Mouse (Mus musculus): ENCODE results near the gene Bmp2k. TPM values are rescaled to one million over a fixed set of nuclear protein-coding genes. Genes with fewer than 3 reads are reported as not detected.

Bmp2k gene
- polyA plus RNA-seq (2015; fragmentation: Nextera tagmentation; extraction: Ambion mirVana) = 9.2 and 9.9 TPM in 2 replicates

DNA sequence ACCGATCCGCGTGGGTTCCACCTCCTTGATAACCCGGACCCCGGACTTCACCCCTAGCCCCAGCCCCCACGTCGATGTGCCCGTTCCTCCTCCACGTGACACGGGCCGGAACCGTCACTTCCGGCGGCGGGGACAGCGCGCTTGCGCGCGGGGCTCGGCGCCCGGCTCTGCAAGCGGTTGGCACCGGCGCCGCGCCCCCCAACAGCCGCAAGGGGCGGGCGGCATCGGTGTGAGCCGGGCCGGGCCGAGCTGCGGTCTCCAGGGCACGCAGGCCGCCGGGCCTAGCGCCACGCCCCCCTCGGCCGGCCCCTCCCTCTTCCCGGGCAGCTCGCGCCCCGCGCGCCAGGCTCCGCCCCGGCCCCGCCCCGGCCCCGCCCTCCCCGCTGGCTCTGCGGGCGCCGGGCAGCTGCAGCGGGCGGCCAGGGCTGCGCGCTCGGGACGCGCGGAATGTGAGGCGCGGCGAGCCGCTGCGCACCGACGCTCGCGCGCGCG, at the start of gene Bmp2k:
Gene Bmp2k (plus strand): TSS at position 380 of the 492 bp plus-strand sequence.
- peak; percentile 97 for ATAC-seq (ENCODE audit: low read depth)
- peak within 1 kb of the TSS; percentile 68 for H3K4me2 ChIP-seq
- peak within 1 kb of the TSS; percentile 92 for H3K27ac ChIP-seq (replicated peaks)
- peak within 1 kb of the TSS; percentile 85 for H3K9ac ChIP-seq
- no peaks in the 10 kb centered on the region for H3K27me3 ChIP-seq
- peak within 1 kb of the TSS; percentile 74 for H3K4me3 ChIP-seq
- H3K4me1 ChIP-seq (replicated peaks) = peaks cover 37% of the 10 kb centered on the region
- 1% methylated on average over 58 of the region's 78 CpGs for WGBS
- no peaks in the 10 kb centered on the region for H3K9me3 ChIP-seq
- H3K36me3 ChIP-seq = no peaks in the 10 kb centered on the region

DNA sequence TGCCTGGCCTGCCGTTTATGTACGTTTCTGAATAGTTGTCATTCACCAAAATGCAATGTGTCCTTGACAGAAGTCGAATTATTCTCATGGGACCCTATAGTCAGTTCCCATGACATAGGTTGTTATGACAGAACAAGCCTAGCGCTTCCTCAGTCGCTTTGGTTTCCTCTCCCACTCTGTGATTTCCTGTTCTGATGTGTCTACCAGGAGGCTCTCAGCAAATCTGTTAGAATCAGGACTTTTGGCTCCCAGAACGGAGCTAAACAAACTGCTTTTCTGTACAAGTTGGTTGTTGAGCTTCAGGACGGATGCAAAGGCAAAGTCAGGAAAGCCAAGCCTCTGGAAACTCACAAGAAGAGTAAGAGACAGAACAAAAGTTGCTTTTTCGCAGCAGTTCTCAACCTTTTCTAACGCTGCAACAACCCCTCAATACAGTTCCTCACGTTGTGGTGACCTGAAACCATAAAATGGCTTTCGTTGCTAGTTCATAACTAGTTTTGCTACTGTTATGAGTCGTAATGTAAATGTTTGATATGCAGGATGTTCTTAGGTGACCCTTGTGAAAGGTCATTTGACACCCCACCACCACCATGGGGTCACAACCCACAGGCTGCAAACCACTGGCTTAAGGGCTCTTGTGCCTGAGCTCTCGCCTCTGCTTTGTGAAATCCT, 48.5 kb upstream of the Bmp2k start:
- Histone ChIP-seq H3K36me3 (no peaks in the 10 kb centered on the region), H3K9ac (no peak overlapping the region), H3K9me3 (no peaks in the 10 kb centered on the region), H3K4me3 (no peak overlapping the region), H3K27me3 (no peaks in the 10 kb centered on the region), H3K27ac (replicated peaks) (no peak overlapping the region), H3K4me2 (no peak overlapping the region), H3K4me1 (replicated peaks) (peaks cover 3% of the 10 kb centered on the region)
- ATAC-seq (ENCODE audit: low read depth) = no peak
- 81% methylated on average over 13 of the region's 13 CpGs for WGBS

DNA sequence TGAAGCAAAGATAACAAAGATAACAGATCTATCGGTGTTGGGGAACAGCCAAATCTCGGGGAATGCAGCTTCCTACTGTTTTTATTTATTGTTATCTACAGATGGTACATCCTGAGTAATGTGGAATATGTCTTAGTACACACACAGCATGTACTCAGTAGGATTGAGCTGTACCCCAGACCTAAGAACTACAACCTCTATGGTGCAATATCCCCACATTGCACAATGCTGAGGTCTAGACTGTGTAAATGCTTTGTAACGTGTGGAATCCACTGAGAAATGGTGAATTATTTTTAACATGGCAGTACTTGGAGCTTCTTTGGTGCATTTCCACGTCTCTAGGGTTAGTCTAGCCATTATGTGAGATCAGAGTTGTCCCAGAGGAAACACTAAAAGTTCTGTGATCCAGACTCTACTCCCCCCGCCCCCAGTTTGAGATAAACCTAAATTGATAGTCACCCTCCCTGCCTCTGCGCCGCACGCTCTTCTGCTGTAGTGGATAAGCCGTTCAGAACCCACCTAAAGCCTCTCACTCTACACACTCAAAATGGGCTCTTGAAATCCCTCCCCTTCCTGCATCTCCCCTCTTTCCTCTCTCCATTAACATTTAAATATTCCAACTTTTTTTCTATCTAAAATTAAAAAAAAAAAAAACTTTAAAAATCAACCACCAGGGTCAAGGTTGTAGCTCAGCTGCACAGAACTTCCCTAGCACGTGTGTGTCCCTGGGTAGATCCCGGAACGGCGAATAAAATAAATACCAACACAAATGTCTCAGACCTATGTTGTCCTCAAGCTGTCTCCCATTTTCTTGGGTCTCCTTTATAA, 47.4 kb upstream of the Bmp2k start:
- no peak overlapping the region for H3K4me2 ChIP-seq
- no peak overlapping the region for H3K9ac ChIP-seq
- H3K27me3 ChIP-seq = no peaks in the 10 kb centered on the region
- ATAC-seq (ENCODE audit: low read depth) = no peak
- peaks cover 6% of the 10 kb centered on the region for H3K4me1 ChIP-seq (replicated peaks)
- no peaks in the 10 kb centered on the region for H3K36me3 ChIP-seq
- H3K9me3 ChIP-seq = no peaks in the 10 kb centered on the region
- no peak overlapping the region for H3K27ac ChIP-seq (replicated peaks)
- H3K4me3 ChIP-seq = no peak overlapping the region
- 88% methylated on average over 13 of the region's 13 CpGs for WGBS

DNA sequence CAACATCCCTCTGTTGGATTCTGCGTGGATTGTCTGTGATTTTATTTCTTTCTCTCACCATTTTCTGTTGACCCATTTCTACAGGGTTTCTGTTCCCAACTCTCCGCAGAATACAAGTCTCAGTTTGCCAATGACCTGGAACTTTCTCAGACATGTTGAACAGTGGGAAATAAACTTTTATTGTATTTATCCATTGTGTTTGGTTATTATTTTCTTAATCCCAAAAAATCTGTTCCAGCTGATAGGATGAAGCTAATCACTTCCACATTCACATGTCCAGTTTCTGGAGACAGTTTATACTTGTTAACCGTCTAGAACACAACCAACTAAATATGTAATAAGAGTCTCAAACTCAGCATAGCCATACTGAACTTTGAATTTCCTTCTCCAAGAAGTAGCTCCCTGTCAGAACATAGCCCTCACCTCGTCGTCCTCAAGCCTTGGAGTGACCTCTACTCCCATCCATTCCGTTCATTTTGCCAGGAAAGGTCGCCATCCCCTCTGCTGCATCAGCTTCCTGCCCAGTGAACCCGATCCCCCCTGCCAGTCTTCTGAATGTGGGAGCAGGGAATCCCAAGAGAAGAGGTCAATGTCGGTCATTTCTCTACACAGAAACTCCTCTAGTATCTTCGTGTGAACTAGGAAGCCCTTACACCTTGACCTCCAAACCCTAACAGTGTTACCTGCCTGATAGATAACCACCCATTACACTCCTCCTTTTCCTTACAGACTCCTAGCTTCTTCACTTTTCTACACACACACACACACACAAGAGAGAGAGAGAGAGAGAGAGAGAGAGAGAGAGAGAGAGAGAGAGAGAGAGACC, 46.6 kb upstream of the Bmp2k start:
- WGBS = 82% methylated on average over 10 of the region's 10 CpGs
- no peak for ATAC-seq (ENCODE audit: low read depth)
- Histone ChIP-seq H3K4me2 (no peak overlapping the region), H3K27ac (replicated peaks) (no peak overlapping the region), H3K9ac (no peak overlapping the region), H3K4me1 (replicated peaks) (peaks cover 6% of the 10 kb centered on the region), H3K4me3 (no peak overlapping the region), H3K36me3 (no peaks in the 10 kb centered on the region), H3K9me3 (no peaks in the 10 kb centered on the region), H3K27me3 (no peaks in the 10 kb centered on the region)

GRCm38 (mm10) chr5:96951493-96952105, 45.9 kb upstream of the Bmp2k start:
- no peak overlapping the region for H3K27ac ChIP-seq (replicated peaks)
- ATAC-seq (ENCODE audit: low read depth) = no peak
- peaks cover 6% of the 10 kb centered on the region for H3K4me1 ChIP-seq (replicated peaks)
- H3K4me3 ChIP-seq = no peak overlapping the region
- H3K4me2 ChIP-seq = no peak overlapping the region
- 83% methylated on average over 8 of the region's 8 CpGs for WGBS
- H3K36me3 ChIP-seq = no peaks in the 10 kb centered on the region
- H3K9me3 ChIP-seq = no peaks in the 10 kb centered on the region
- H3K27me3 ChIP-seq = no peaks in the 10 kb centered on the region
- no peak overlapping the region for H3K9ac ChIP-seq

GRCm38 (mm10) chr5:96954040-96954439, 43.4 kb upstream of the Bmp2k start:
- H3K36me3 ChIP-seq = no peaks in the 10 kb centered on the region
- ATAC-seq (ENCODE audit: low read depth) = no peak
- H3K27me3 ChIP-seq = no peaks in the 10 kb centered on the region
- no peak overlapping the region for H3K9ac ChIP-seq
- H3K4me1 ChIP-seq (replicated peaks) = peaks cover 6% of the 10 kb centered on the region
- no peaks in the 10 kb centered on the region for H3K9me3 ChIP-seq
- 47% methylated on average over 11 of the region's 11 CpGs for WGBS
- no peak overlapping the region for H3K4me3 ChIP-seq
- no peak overlapping the region for H3K4me2 ChIP-seq
- H3K27ac ChIP-seq (replicated peaks) = no peak overlapping the region

DNA sequence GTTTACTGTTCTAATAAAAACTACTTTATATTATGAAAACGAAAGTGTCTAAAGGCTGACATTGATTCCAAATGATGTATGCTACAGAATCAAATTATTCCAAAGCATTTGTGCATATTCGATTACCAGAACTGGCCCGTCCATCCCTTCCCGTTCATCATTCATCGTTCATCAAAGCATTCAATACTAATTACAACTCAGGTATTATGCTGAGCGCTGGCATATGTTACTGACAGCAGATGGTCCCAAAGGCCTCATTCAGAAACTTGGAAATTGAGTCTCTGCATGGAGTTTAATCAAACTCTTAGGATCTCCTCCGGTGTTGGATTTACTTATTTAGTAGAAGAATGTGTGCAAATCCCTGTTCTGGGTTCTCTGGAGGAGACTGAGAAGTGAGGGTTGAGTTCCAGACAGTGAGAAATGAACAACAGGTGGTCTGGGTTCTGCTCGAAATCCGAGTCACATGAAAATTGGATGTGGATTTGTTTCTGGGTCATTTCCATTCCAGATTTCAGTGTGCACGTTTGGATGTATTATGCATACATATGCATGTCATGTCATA, 42.9 kb upstream of the Bmp2k start:
- Histone ChIP-seq H3K4me1 (replicated peaks) (peaks cover 6% of the 10 kb centered on the region), H3K9ac (no peak overlapping the region), H3K4me3 (no peak overlapping the region), H3K27ac (replicated peaks) (no peak overlapping the region), H3K4me2 (no peak overlapping the region), H3K27me3 (no peaks in the 10 kb centered on the region), H3K36me3 (no peaks in the 10 kb centered on the region), H3K9me3 (no peaks in the 10 kb centered on the region)
- WGBS = 79% methylated on average over 10 of the region's 10 CpGs
- no peak for ATAC-seq (ENCODE audit: low read depth)

DNA sequence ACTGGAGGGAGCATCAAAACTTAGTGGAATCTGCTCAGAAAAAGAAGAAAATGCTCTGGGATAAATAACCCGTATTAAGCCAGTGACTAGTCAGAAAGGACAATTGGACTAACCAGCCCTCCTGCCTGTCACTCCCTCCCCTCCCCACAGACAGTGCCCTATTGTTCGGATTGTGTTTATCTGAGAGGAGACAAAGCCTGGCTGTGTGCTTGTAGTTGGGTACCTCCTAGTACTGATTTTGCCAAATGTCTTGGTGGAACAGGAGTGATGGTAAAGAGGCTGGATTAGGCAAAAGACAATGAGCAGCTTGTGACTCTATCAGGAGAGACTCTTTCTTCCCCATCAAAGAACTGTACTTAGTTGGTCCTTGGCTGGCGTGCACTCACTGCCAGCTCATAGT, 40.6 kb upstream of the Bmp2k start:
- Histone ChIP-seq H3K4me1 (replicated peaks) (peaks cover 6% of the 10 kb centered on the region), H3K4me3 (no peak overlapping the region), H3K27ac (replicated peaks) (no peak overlapping the region), H3K4me2 (no peak overlapping the region), H3K27me3 (no peaks in the 10 kb centered on the region), H3K9ac (no peak overlapping the region), H3K9me3 (no peaks in the 10 kb centered on the region), H3K36me3 (no peaks in the 10 kb centered on the region)
- no peak for ATAC-seq (ENCODE audit: low read depth)
- WGBS = 36% methylated on average over 3 of the region's 3 CpGs

DNA sequence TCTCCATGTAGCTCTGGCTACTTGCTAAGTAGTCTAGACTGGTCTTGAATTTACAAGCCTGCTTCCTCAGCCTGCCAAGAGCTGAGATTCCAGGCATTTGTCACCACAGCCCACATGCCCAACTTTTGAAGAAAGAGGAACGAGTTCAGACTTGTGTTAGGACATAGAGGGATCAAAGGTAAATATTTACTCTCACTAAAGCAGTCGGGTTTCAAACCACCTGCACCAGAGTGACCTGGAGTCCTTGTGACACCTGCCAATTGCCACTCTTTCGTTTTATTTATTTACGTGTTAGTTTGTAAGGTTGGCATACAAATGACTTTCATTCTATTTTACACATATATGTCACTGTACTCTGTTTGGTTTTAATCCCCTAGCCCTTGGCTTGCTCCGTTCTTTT, 36.4 kb upstream of the Bmp2k start:
- H3K4me1 ChIP-seq (replicated peaks) = peaks cover 8% of the 10 kb centered on the region
- no peaks in the 10 kb centered on the region for H3K36me3 ChIP-seq
- no peak overlapping the region for H3K4me3 ChIP-seq
- 83% methylated on average over 5 of the region's 5 CpGs for WGBS
- ATAC-seq (ENCODE audit: low read depth) = no peak
- no peaks in the 10 kb centered on the region for H3K9me3 ChIP-seq
- no peak overlapping the region for H3K9ac ChIP-seq
- no peak overlapping the region for H3K4me2 ChIP-seq
- no peaks in the 10 kb centered on the region for H3K27me3 ChIP-seq
- no peak overlapping the region for H3K27ac ChIP-seq (replicated peaks)

- Histone ChIP-seq H3K36me3 (no peaks in the 10 kb centered on the region), H3K9me3 (no peaks in the 10 kb centered on the region), H3K4me3 (no peak overlapping the region), H3K4me2 (no peak overlapping the region), H3K27ac (replicated peaks) (no peak overlapping the region), H3K27me3 (no peaks in the 10 kb centered on the region), H3K9ac (no peak overlapping the region), H3K4me1 (replicated peaks) (peaks cover 8% of the 10 kb centered on the region)
- ATAC-seq (ENCODE audit: low read depth) = no peak
These were observed 35.6 kb upstream of the Bmp2k start for GRCm38 (mm10) chr5:96961852-96962251.

DNA sequence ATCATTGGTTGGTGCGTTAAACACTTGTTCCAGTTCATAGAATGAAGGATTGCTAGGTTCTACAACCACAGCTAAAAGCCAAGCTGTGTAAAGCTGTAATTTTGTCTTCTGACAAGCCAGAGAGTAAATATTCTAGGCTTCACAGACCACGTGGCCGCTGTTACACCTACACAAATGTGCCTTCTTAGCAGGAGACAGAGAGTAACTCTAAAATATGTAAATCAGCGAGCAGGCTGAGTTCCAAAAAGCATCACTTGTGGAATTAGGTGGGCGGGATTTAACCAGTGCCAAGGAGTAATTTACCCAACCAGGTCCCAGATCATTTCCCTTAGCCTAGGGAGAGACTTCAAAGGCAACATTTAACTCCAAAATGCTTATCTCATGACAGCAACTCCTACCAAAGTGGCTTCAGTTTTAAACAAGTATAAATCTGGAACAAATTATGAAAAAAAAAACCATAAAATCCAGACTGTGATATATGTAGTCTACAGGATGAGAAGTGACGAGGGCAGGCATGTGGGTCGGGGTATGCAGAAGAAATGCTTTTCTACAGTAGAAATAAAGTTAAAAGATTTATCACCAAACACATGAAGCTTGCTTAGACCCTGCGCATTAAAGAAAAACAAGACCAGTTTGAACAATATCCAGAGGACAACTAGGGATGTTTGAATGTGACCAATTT, 35.1 kb upstream of the Bmp2k start:
- ATAC-seq (ENCODE audit: low read depth) = no peak
- no peak overlapping the region for H3K4me2 ChIP-seq
- no peak overlapping the region for H3K27ac ChIP-seq (replicated peaks)
- no peaks in the 10 kb centered on the region for H3K27me3 ChIP-seq
- H3K36me3 ChIP-seq = no peaks in the 10 kb centered on the region
- H3K4me1 ChIP-seq (replicated peaks) = peaks cover 8% of the 10 kb centered on the region
- 60% methylated on average over 8 of the region's 8 CpGs for WGBS
- no peak overlapping the region for H3K4me3 ChIP-seq
- H3K9ac ChIP-seq = no peak overlapping the region
- H3K9me3 ChIP-seq = no peaks in the 10 kb centered on the region

Data from neural tube, embryonic 13.5 days (tissue).